Mouse (Mus musculus) gastrocnemius, postnatal 36 days (tissue): ENCODE data around the gene Olfr963. TPM values are rescaled to one million over a fixed set of nuclear protein-coding genes. Genes with fewer than 3 reads are reported as not detected.
"Not testable (repeated sequence)": the region's sequence is repeated elsewhere in the genome, so short reads cannot be mapped to it uniquely, and the experiment has no call there.

Experiments
- DNase-seq, 2 experiments: peaks; one replicate each; pipeline ENCODE4 v3.0.0; 2022
- intact Hi-C: fragments of 180-260 bp; cut with DNase I; formaldehyde crosslinking; loops from one replicate; pipeline ENCODE4 v1.15.1; 2025
- long read RNA-seq, 2 experiments: library from polyadenylated mRNA; stranded (forward); transcript quantifications; one replicate each; pipeline ENCODE4 v2.0.0; 2021
- total RNA-seq, 2 experiments: library from RNA; stranded (reverse); gene quantifications; 2 replicates each; pipeline ENCODE4 v1.2.3; 2021

Olfr963 gene
- not detected for total RNA-seq
- long read RNA-seq, experiment 1: 0 reads
- long read RNA-seq, experiment 2: 0 reads

- DNase-seq: no peak
- intact Hi-C loops: no loop called here
Measured at GRCm38 (mm10) chr9:39666905-39667304, at the start of gene Olfr963. TSS of gene Olfr963 (plus strand) at chr9:39667205.

- DNase-seq: no peak
- intact Hi-C loops: no loop called here
Measured at GRCm38 (mm10) chr9:39621073-39621472, 45.9 kb upstream of the Olfr963 start, which contains the start of gene Olfr960. TSS of gene Olfr960 (plus strand) at chr9:39621373.

GRCm38 (mm10) chr9:39623783-39624182 lies 43.2 kb upstream of the Olfr963 start:
- intact Hi-C loops: no loop called here
- DNase-seq: no peak

GRCm38 (mm10) chr9:39624711-39625110 lies 42.3 kb upstream of the Olfr963 start:
- intact Hi-C loops: no loop called here

GRCm38 (mm10) chr9:39629069-39629468 lies 37.9 kb upstream of the Olfr963 start:
- no peak for DNase-seq
- intact Hi-C loops: no loop called here

More at GRCm38 (mm10) chr9:39624711-39625110, 42.3 kb upstream of the Olfr963 start:
- DNase-seq: no peak

- no peak for DNase-seq
- intact Hi-C loops: no loop called here
Measured at GRCm38 (mm10) chr9:39633913-39634594, 33.0 kb upstream of the Olfr963 start.

- no peak for DNase-seq
- intact Hi-C loops: no loop called here
Measured at GRCm38 (mm10) chr9:39644785-39645184, 22.2 kb upstream of the Olfr963 start, which contains the start of gene Olfr961. TSS of gene Olfr961 (plus strand) at chr9:39645085.

GRCm38 (mm10) chr9:39647382-39647781 lies 19.6 kb upstream of the Olfr963 start:
- intact Hi-C loops: no loop called here
- no peak for DNase-seq

GRCm38 (mm10) chr9:39654756-39655396 lies 12.1 kb upstream of the Olfr963 start:
- no peak for DNase-seq
- intact Hi-C loops: no loop called here

- no peak for DNase-seq
- intact Hi-C loops: no loop called here
Measured at GRCm38 (mm10) chr9:39669723-39670122, 2.7 kb downstream of the Olfr963 start.

- intact Hi-C loops: no loop called here
- no peak for DNase-seq
Measured at GRCm38 (mm10) chr9:39674820-39675219, 7.8 kb downstream of the Olfr963 start.

- DNase-seq: no peak
- intact Hi-C loops: no loop called here
Measured at GRCm38 (mm10) chr9:39678557-39678956, 11.6 kb downstream of the Olfr963 start.

GRCm38 (mm10) chr9:39679280-39679679 lies 12.3 kb downstream of the Olfr963 start:
- no peak for DNase-seq
- intact Hi-C loops: no loop called here

GRCm38 (mm10) chr9:39701123-39701522 lies 34.1 kb downstream of the Olfr963 start:
- intact Hi-C loops, DNase-seq: not testable (repeated sequence)

- no peak for DNase-seq
- intact Hi-C loops: no loop called here
Measured at GRCm38 (mm10) chr9:39707017-39707416, 40.0 kb downstream of the Olfr963 start, which contains the start of gene Olfr149. TSS of gene Olfr149 (minus strand) at chr9:39707117.

GRCm38 (mm10) chr9:39708958-39709357 lies 42.0 kb downstream of the Olfr963 start:
- DNase-seq: no peak
- intact Hi-C loops: no loop called here

- intact Hi-C loops: no loop called here
- no peak for DNase-seq
Measured at GRCm38 (mm10) chr9:39711053-39711452, 44.0 kb downstream of the Olfr963 start, which contains the start of gene Olfr965. TSS of gene Olfr965 (plus strand) at chr9:39711353.

Other genes with a start within 250 kb of the Olfr963 start
- not detected for gene Olfr952, start 240.1 kb upstream of the Olfr963 start, total RNA-seq
- not detected for gene Olfr954, start 210.5 kb upstream of the Olfr963 start, total RNA-seq
- not detected for gene Olfr955, start 195.3 kb upstream of the Olfr963 start, total RNA-seq
- gene Olfr44, start 173.2 kb upstream of the Olfr963 start, total RNA-seq: not detected
- gene Olfr957, start 151.4 kb upstream of the Olfr963 start, total RNA-seq: not detected
- not detected for gene Olfr958, start 113.2 kb upstream of the Olfr963 start, total RNA-seq
- not detected for gene Olfr959, start 91.6 kb upstream of the Olfr963 start, total RNA-seq
- gene AW551984, start 62.8 kb upstream of the Olfr963 start, total RNA-seq: 1 to 10 TPM in 1 of 2 experiments, under 1 TPM in 1; 0.92 to 1.3 TPM
- not detected for gene Olfr148, start 56.5 kb upstream of the Olfr963 start, total RNA-seq
- not detected for gene Olfr960, start 45.8 kb upstream of the Olfr963 start, total RNA-seq
- not detected for gene Olfr961, start 22.1 kb upstream of the Olfr963 start, total RNA-seq
- gene Olfr149, start 39.9 kb downstream of the Olfr963 start, total RNA-seq: not detected
- not detected for gene Olfr965, start 44.1 kb downstream of the Olfr963 start, total RNA-seq
- not detected for gene Olfr150, start 63.8 kb downstream of the Olfr963 start, total RNA-seq
- gene Olfr967, start 79.0 kb downstream of the Olfr963 start, total RNA-seq: not detected
- gene Olfr968, start 116.0 kb downstream of the Olfr963 start, total RNA-seq: not detected
- gene Olfr969, start 123.7 kb downstream of the Olfr963 start, total RNA-seq: not detected
- not detected for gene Olfr970, start 141.7 kb downstream of the Olfr963 start, total RNA-seq
- gene Olfr971, start 169.7 kb downstream of the Olfr963 start, total RNA-seq: not detected
- not detected for gene Olfr972, start 199.2 kb downstream of the Olfr963 start, total RNA-seq
- not detected for gene Olfr229, start 240.1 kb downstream of the Olfr963 start, total RNA-seq